Mouse (Mus musculus) adrenal gland, postnatal 25 days (tissue): ENCODE data around the gene Polg2. TPM values are rescaled to one million over a fixed set of nuclear protein-coding genes. Genes with fewer than 3 reads are reported as not detected.
"Not testable (repeated sequence)": the region's sequence is repeated elsewhere in the genome, so short reads cannot be mapped to it uniquely, and the experiment has no call there.

Source experiments
- DNase-seq: peaks from one replicate; pipeline ENCODE4 v3.0.0; 2021; ENCODE audit warnings: mixed read lengths
- total RNA-seq: library from RNA; stranded (reverse); gene quantifications from 2 replicates; pipeline ENCODE4 v1.2.3, GENCODE M21; 2021

Gene Polg2
- total RNA-seq, 1 experiment from 2014 or later, result 8.4 TPM

- DNase-seq, result peak; percentile 94
These were observed 9.6 kb upstream of the Polg2 start, which contains the start of the genes Ddx5 and Cep95 for GRCm38 (mm10) chr11:106788775-106789459. Ddx5 (minus strand) TSS chr11:106789185. Cep95 (plus strand) TSS chr11:106789252.

- peak; percentile 100 for DNase-seq
These were observed 8.9 kb upstream of the Polg2 start for GRCm38 (mm10) chr11:106788026-106788774.

- DNase-seq, result peak; percentile 91
These were observed 8.0 kb upstream of the Polg2 start for GRCm38 (mm10) chr11:106787131-106788025.

GRCm38 (mm10) chr11:106785043-106785442 is 5.7 kb upstream of the Polg2 start:
- DNase-seq, result no peak

GRCm38 (mm10) chr11:106784476-106784875 is 5.1 kb upstream of the Polg2 start:
- DNase-seq, result no peak

GRCm38 (mm10) chr11:106782841-106783764 is 3.8 kb upstream of the Polg2 start:
- no peak for DNase-seq

- not testable (repeated sequence) for DNase-seq
These were observed 2.9 kb upstream of the Polg2 start for GRCm38 (mm10) chr11:106782271-106782670.

- DNase-seq, result no peak
These were observed 1.4 kb upstream of the Polg2 start for GRCm38 (mm10) chr11:106780590-106781220.

- no peak for DNase-seq
These were observed 720 bp upstream of the Polg2 start for GRCm38 (mm10) chr11:106780089-106780425.

GRCm38 (mm10) chr11:106778589-106779387 is 549 bp downstream of the Polg2 start:
- no peak for DNase-seq

GRCm38 (mm10) chr11:106778132-106778531 is 1.2 kb downstream of the Polg2 start:
- DNase-seq, result no peak

GRCm38 (mm10) chr11:106777395-106777794 is 1.9 kb downstream of the Polg2 start:
- no peak for DNase-seq

- DNase-seq, result no peak
These were observed 2.4 kb downstream of the Polg2 start for GRCm38 (mm10) chr11:106776960-106777359.

- DNase-seq, result no peak
These were observed 6.3 kb downstream of the Polg2 start for GRCm38 (mm10) chr11:106773061-106773460.

GRCm38 (mm10) chr11:106770195-106770974 is 9.0 kb downstream of the Polg2 start:
- DNase-seq, result no peak

GRCm38 (mm10) chr11:106767516-106767915 is 11.8 kb downstream of the Polg2 start:
- no peak for DNase-seq

GRCm38 (mm10) chr11:106766611-106767162 is 12.7 kb downstream of the Polg2 start:
- DNase-seq, result no peak

- no peak for DNase-seq
These were observed 16.5 kb downstream of the Polg2 start for GRCm38 (mm10) chr11:106762800-106763185.
